Mouse (Mus musculus): ENCODE results near the gene Rbm34. TPM values are rescaled to one million over a fixed set of nuclear protein-coding genes. Genes with fewer than 3 reads are reported as not detected.

Rbm34 gene
- polyA plus RNA-seq, 1 experiment from 2014 or later, result 22.5 TPM

- Histone ChIP-seq H3K36me3 (no peaks in the 10 kb centered on the region), H3K27me3 (replicated peaks) (no peaks in the 10 kb centered on the region), H3K4me3 (no peak overlapping the region), H3K4me1 (peaks cover 14% of the 10 kb centered on the region; the same call in 1 of the 2 replicates), H3K9me3 (replicated peaks) (no peaks in the 10 kb centered on the region), H3K4me2 (no peak overlapping the region), H3K27ac (no peak overlapping the region), H3K9ac (no peak overlapping the region)
- ATAC-seq, result no peak
- 44% methylated on average over 1 of the region's 1 CpGs for WGBS (ENCODE audit: insufficient replicate concordance)
Observed at GRCm38 (mm10) chr8:126901612-126902011, 69.3 kb downstream of the Rbm34 start.

- no peaks in the 10 kb centered on the region for H3K36me3 ChIP-seq
- peaks cover 14% of the 10 kb centered on the region; the same call in 1 of the 2 replicates for H3K4me1 ChIP-seq
- H3K27me3 ChIP-seq (replicated peaks), result no peaks in the 10 kb centered on the region
- H3K9me3 ChIP-seq (replicated peaks), result no peaks in the 10 kb centered on the region
- H3K27ac ChIP-seq, result no peak overlapping the region
- H3K4me2 ChIP-seq, result no peak overlapping the region
- no peak overlapping the region for H3K4me3 ChIP-seq
- H3K9ac ChIP-seq, result no peak overlapping the region
- no peak for ATAC-seq
- 40% methylated on average over 2 of the region's 2 CpGs for WGBS (ENCODE audit: insufficient replicate concordance)
Observed at GRCm38 (mm10) chr8:126901049-126901448, 69.8 kb downstream of the Rbm34 start.

Other genes starting within 250 kb of the Rbm34 start
- 219 and 232 TPM in 2 replicates for gene Tomm20, start 25.2 kb downstream of the Rbm34 start, polyA plus RNA-seq (2016; fragmentation: Nextera tagmentation; extraction: Ambion mirVana)
- gene Pard3, start 92.8 kb upstream of the Rbm34 start, polyA plus RNA-seq (2016; fragmentation: Nextera tagmentation; extraction: Ambion mirVana), result 8.5 and 9.7 TPM in 2 replicates